Mouse (Mus musculus) gastrocnemius, adult 8-10 months (tissue): Measurements from ENCODE around the gene Taf1a. TPM values are rescaled to one million over a fixed set of nuclear protein-coding genes. Genes with fewer than 3 reads are reported as not detected.
"Not testable (repeated sequence)": the region's sequence is repeated elsewhere in the genome, so short reads cannot be mapped to it uniquely, and the experiment has no call there.

Source experiments
- DNase-seq, 2 experiments: peaks; one replicate each; pipeline ENCODE4 v3.0.0; 2022; ENCODE audit warnings: low spot score in 2 of 2
- total RNA-seq, 4 experiments: library from RNA; stranded (reverse); gene quantifications; 2 replicates each; pipeline ENCODE4 v1.2.4; 2022

Gene Taf1a
- total RNA-seq = 1 to 10 TPM; 4.0 to 7.9 (median 5.3) TPM

DNA sequence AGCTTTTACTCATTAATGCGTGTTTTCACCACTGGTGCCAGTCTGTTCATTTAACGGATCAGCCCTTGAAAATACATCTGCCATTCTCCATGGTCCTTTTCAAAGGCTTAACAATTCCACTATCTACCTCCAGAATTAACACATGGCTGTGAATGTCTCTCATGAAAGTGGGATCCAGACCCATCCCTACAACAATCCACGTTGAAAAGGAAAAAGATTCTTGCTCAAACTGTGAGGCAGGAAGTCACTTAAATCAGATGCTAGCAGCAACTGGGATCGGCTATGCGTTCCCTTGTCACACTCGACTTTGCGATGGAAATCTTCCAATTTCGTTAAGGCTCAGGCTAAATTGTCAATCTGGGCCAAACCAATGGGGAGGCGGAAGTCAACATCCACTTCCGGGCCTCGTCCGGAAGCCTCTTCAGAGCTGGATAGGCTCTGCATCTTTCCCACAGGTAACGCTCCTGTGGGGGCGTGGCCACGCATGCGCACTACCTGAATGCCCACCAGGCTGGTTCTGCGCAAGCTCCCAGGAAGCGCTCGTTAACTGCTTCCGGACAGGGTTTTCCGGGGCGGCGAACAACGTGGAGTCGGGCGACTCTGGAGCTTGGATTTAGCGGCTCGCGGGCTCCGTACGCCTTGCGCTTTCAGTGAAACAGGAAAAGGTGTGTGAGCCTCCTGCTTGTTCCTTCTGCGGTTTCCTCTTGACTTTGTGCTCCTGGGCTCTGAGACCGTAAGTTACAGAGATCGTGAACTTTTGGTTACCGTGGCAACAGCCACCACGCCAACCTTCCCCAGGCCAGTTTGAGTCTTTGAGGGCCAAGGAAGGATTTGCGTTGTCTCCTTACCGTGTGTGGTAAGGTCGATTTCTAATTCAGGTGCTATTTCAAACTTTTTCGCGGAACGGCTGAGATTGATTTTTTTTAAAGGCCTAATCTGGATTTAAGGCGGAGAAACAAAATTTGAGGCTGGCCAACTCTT, at the start of gene Taf1a:
Gene Taf1a, plus strand, starts transcription at position 556 of the 981 bp plus-strand sequence.
- DNase-seq = peak; percentile 61 to 85

DNA sequence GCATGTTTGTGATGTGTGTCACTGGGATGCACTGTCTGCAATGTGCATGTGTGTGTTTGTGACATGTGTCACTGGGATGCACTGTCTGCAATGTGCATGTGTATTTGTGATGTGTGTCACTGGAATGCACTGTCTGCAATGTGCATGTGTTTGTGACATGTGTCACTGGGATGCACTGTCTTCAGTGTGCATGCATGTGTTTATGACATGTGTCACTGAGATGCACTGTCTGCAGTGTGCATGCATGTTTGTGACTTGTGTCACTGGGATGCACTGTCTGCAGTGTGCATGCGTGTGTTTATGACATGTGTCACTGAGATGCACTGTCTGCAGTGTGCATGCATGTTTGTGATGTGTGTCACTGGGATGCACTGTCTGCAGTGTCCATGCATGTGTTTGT, 45.9 kb upstream of the Taf1a start:
- not testable (repeated sequence) for DNase-seq

DNA sequence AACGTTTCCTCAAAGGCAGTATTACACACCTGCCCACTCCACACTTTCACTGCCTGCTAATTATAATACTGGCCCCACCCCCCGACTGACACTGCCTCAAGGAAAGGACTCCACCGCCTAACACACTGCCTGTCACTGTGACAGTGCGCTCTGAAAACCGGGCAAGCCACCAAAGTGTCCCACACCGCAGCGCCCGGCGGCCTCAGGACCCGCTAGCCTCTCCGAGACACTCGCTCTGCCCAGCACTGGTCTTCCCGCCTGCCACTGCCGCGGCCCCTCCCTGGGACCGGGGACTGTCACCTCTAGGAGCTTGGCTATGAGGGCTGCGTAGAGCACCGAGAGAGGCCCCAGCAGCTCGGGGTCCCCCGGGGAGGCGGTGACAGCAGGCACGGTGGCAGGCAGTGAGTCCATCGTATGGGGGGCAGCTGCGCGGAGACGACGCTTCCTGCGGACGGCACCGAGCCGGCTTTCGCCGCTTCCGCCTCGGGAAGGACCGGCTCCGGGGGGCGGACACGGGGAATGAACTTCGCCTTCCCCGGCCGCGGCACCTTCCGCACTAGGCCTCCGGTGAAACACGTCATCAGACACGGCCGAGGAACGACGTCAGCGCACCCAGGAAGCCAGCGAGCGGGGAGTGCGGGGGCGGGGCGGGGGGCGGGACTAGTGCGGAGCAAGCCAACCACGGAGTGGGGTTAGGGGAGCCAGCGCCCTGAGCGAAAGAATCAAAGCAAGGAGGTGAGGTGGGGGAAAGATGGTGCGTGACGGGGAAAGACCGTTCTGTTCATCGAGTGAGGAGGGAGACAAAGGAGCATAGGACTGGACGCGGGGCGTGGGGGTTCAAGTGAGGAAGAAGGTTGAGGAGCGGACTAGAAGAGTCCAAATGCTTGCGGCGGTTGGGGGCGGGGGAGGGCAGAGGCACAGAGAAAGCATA, 43.6 kb upstream of the Taf1a start:
- peak; percentile 54 to 66 for DNase-seq

DNA sequence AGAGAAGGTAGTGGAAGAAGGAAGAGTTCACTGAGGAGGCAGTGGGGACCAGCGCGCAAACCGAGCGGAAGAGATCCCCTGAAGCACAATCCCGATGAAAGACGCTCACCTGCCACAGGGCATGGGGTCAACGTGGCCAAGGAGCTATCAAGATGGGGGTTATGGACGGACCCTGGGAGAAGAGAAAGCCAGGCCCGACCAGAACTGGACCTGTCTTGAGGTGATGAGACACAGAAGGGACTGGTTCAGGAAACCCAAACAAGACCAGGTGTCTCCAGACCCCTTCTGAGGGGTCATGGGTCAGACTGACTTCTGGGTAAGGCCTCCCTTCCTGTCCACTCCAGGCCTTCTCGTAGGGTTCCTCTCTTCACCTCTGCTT, 43.0 kb upstream of the Taf1a start:
- DNase-seq = no peak

DNA sequence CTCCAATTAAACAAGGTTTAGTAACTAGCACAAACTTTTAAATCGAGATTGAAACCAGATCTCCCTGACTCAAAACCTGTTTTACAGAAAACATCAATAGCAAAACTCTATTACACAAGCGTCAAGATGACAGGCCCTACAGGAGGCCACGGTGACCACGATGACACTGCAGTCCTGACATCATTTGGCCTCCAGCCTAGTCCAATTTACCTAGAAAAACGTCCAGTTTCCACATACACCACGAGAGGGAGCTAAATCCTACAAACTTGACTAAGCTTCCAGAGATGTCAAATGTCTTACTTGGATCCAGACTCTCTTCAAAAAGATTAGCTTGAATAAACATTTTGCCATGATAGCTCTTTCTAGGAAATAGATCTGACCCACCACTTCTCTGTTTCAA, 38.9 kb upstream of the Taf1a start:
- DNase-seq = peak; percentile 33 to 39

DNA sequence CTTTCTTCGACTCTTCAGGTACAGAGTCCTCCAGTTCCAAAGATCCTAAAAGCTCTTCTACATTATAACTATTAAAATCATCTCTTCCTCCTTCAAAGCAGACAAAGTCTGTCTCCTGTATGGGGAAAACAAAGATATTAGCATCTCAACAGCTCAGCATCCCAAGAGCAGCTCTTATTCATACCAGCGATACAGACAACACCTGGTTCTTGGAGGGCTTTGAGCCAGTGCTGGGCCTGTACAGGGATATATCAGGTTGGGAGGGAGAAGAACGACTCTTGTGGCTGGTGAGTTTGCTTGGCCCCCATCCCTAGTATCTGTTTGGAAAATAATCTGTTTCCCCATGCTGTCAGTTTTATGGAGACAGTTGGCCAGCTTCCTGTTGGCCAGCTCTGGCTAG, 29.9 kb upstream of the Taf1a start:
- DNase-seq = no peak

DNA sequence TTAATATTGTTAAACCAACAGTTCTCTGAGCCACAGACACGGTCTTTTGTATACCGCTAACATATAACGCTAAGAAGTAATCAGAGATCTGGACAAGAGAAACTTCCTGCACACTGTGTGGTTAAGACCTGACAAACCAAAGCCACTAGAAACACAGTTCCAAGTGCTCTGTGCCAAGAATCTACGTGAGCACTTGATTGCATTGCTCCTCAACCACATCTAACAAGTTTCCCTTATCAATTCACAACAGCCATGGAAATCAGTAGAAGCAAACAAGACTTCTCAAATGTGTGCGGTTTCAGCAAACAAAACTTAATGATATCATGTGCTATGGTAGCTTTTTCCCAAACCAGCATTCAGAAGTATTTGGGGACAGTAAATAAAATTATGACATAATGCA, 26.5 kb upstream of the Taf1a start:
- no peak for DNase-seq

DNA sequence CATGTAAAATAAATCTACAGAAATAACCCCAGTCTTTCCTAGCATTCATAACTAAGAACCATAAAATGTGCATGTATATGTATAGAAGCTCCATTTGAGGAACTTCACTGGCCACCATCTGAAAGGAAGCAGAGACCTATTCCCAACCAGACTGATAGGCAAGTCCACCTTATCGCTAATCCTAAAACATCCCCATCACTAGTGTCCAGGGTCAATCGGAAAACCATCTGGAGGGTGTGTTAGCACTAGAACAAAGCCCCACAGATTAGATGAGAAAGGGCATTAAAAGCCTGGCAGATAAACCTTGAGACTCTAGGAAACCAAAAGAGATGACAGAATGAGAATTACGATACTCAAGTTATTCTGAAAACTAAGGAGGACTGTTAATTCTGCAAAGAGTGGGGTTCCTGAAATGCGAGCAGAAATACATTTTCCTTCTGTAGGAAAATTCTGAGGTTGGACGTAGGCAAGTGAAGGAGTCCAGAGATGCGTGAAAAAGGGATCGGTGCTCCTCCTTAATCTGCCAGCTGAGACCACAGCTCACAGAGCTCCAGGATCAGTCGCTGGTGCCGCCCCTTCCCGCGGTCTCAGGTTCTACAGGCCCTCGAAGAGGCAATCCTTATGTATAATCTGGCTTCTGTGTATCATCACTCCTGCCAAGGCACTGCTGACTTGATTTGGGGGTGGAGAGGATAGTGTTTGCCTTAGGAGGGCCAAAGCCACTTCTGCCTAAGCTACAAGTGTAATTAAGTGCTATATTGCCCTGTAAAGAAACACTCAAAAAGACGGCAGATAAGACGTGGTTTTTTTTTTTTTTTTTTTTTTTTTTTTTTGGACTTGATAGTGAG, 25.8 kb upstream of the Taf1a start:
- no peak for DNase-seq

DNA sequence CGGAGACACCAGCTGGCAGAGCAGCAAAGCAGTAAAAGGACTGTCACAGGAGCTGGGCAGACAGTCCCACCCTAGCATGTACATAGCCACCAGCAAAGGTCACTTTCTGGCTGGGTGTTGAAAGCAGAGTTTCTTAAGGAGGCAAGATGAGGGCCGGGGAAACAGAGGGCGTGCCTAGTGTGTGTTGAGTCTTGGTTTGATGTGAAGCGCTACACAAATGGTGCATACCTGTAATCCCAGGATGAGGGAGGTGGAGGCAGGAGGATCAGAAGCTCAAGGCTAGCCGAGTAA, 25.3 kb upstream of the Taf1a start:
- DNase-seq = no peak

DNA sequence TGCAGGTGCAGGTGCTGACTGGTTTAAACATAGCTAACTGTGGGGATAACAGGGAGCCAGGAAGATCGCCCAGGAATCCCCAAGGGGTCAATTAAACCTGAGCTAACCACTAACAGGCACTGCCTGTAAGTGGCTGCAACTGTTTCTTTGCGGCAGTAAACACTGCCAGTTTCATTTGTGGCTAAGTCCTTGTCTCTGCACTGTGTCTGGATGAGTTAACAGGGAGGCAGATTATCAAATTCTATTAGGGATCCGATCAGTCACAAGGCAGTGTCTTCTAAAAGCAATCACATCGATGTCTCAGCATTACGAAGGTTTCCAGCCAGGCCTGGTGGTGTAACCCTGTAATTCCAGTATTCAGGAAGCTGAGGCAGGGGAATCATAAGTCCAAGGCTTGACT, 22.4 kb upstream of the Taf1a start:
- no peak for DNase-seq

DNA sequence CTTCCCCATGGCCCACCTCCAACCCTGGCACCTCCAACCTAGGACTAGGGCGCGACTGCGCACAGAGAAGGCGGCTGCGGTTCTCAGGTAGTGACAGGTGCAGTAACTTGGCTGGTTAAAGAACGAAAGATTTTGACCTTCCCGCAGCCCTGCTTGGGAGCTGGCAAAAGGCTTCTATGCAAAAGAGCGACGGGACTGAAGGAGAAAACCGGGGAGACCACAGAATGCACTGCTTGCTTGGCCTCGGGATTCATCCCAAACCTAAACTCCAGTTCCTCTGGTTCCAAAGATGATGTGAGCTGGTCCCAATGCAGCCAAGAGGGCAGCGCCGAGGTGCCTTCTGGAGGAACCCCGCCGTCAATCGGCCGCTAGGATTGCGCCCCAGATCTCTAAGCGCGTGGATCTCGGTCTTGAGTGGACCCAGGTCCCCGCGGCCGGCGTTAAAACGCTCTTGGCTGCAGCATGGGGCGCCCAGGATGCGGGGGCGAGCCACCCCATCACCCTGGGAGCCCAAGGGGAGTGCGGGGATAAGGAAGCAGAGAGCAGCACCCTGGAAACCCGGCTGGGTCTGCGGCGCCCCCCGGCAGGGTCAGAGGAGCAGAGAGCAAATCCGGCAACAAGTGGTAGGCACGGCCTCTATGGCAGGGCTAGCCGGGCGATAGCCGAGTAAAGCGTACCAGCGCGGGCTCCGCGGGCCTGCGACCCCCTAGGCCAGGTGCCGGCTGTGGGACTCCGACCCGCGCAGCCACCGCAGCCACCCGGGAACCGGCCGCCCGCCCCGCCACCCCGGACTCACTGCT, 20.0 kb upstream of the Taf1a start:
- DNase-seq = peak in 1 of 2 experiments; percentile 16

DNA sequence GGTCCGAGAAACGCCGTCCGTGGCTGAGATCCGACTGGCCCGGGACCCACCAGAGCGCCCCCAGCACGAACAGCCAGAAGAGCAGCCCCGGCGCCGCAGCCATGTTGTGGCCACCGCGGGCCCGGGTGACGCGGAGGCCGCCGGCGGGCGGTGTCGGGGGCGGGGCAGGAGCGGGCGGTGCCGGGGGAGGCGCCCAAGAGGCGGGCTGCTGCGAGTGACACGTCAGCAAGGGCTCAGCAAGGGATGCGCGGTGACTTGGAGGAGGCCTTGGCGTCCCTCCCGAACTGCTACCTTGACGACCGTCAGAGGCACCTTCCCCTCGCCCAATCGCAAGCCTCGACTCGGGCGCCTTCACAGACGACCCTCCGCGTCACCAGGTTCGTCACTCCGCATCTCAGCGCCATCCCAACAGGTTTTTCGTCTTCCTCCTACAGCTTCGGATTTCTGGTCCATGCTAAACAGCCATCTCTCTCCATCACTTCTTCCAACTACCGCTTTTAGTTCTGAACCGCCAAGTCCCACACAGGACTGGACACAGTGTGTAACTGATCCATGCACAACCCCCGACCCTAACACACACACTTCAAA, 19.3 kb upstream of the Taf1a start, which contains the start of gene Mia3:
Gene Mia3, minus strand, starts transcription at position 127 of the 588 bp plus-strand sequence.
- DNase-seq = peak; percentile 89 to 93

DNA sequence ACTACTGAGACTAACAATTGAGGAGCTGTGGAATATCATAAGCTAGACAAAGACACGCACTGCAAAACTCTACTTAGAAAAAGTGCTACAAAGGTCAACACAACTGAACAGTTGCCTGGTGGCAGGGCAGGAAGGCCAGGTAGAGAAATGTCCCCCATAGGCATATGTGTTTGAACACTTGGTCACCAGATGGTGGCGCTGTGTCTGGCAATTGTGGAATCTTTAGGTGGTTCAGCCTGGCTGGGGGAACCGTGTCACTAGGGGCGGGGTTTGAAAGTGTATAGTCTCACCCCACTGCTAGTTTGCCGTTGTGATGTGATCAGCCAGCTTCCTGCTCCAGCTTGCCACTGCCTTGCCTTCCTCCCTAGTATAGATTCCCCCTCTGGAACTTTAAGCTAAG, 14.1 kb upstream of the Taf1a start:
- DNase-seq = no peak

DNA sequence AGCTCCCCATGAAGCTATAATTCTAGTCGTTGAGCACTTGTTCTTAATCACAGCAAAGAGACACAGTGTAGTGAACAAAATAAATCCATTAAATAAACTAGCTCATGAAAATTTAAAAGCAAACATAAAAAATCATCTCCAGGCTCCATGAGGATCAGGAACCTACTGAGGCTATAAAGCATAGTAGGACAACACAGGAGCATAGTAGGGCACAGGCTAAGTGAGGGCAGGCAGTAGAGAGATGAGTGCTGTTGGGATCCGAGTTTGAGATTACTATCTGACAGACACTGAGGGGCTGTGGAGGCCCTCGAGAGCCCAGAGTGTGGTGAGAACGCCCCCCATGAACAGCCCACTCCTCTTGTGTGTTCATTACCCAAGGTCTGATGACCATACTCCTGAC, 11.7 kb upstream of the Taf1a start:
- no peak for DNase-seq

DNA sequence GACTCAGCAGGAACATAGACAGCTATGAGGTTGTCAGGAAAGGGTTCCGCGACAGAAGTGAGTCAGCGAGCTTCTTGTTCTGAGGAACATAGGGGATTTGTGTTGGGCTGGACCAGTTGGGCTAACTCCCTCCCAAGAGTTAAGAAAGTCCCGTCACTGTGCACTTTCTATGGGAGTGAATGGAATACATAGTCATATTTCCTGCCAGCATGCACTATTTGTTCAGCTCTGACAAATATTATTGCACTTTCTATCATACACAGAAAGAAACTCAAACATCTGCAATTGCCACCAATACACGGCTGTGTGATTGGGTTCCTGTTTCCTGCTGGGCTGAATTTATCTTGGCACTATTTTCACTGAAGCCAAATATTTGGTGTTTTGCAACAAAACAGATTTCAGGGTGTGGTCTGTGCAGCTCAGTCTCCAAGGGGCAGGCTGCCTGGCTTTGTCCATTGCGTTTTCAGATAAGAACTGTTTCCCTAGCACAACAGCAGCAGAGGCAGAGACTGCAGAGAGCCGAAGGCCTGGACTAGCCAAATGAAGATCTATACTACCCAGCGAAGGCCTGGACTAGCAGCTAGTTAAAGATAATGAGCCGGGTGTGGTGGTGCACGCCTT, 10.3 kb upstream of the Taf1a start:
- DNase-seq = peak in 1 of 2 experiments; percentile 43

DNA sequence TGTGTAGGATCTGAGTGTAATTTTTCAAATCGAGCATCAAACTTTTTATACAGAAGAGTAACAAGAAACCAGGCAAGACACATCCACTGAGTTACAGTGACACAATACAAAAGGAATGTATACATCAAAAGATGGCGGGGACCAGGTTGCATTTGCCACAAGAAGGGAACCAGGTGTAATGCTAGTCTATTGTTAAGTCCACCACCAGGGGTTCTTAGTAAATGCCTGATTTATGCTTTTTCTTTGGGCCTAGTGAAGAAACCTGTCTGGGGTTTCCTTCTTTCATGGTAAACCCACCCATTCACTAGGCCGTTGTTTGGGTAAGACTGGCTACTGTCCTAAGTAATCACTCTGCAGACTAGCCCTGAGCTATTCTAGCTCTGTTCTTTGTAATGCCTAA, 9.4 kb upstream of the Taf1a start:
- not testable (repeated sequence) for DNase-seq

DNA sequence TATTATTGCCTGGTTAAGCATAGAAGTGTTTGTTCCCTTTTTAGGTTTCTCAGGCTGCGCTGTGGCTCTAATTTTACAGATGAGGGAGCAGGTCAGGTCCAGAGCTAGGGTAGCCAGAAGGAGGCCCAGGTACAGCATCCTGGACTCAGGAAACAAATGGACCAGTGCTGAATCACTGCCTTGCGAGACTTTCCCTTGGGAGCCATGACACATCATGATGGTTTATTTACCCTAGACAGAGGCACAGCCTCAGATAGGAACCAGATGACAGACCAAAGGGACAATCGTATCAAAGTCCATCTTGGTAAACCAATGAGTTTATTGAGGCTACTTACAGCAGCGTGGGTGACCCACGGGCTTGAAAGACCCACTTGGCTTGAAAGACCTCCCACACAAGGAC, 7.0 kb upstream of the Taf1a start:
- DNase-seq = no peak

DNA sequence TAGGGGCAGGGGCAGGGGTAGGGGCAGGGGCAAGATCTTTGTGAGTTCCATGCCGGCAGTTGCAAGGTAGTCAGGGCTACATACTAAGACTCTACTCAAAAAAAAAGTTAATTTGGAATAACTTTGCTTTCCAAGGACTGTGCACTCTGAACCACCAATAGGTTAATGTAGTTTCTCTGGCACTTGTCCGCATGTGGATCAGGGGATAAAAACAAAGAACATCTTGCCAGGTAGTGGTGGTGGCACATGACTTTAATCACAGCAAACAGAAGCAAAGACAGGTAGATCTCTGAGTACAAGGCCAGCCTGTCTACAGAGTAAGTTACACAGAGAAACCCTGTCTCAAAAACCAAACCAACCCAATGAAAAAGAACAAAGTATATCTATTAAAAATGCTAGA, 6.2 kb upstream of the Taf1a start:
- no peak for DNase-seq

DNA sequence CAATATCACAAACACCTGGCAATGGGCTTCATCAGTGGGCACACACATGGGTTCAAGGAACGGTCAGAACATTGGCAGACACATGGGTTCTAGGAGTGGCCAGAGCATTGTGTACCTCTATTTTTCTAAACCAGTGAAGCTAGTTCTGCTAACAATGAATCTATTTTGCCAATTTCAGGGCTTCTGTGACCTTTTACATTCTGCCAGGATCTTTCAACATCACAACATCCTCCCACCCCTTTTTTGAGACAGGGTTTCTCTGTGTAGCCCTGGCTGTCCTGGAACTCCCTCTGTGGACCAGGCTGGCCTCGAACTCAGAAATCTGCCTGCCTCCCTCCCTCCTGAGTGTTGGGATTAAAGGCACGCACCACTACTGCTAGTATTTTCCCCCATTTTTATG, 1.4 kb upstream of the Taf1a start:
- DNase-seq = not testable (repeated sequence)

DNA sequence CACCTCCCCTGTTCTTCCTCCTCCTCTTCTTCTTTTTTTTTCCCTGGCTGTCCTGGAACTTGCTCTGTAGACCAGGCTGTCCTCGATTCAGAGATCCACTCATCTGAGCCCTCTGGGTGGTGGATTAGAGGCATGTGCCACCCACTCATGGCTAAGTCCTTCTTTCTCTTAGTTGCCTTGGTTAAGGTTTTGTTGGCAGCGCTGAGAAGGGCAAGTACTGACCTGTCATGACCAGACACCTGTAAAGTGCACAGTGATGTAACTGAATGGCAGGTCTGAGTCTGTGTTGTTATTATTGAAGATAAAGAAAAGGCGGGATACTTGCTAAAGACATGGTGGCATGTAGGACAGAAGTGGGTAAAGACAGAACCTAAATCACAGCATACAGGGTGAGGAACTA, 14.6 kb downstream of the Taf1a start:
- no peak for DNase-seq
